Mouse (Mus musculus) frontal cortex, postnatal 25 days (tissue): Measurements from ENCODE around the gene Hivep3.
A peak's percentile ranks its signal among the peaks of the same experiment; 100 is the strongest.

Source experiments
- DNase-seq, 2 experiments: peaks; one replicate each; pipeline ENCODE4 v3.0.0; 2022; ENCODE audit warnings: low spot score in 2 of 2

Hivep3 gene

DNA sequence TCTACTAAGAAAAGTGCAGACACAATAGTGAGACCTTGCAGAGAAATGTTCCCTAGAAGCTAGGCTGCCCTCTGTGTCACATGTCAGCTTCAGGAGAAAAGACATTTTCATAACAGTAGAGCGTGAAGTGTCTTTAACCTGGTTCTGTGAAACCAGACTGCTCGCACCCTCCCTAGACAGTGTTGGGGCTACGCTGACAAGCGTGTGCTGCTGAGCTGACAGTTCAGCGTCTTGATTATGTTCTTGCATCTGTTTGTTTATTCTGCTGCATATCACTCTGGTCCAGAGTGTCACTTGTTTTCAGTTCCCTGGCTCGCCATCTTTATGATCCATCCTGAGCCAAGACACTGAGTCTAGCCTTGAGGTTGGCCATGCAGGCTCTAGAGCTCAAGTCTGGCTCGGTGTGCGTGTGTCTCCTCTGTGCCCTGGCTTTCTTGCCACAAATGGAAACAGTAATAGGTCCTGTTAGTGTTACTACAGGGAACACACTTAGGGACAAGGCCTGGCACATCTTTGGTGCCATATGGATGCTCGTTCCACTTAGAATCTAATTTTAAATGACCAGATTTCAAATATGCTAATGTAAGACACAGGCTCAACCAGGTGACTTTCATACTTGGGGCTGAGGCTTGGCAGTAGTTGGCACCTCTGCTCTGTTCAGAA lies 28.0 kb downstream of the Hivep3 start:
- DNase-seq: no peak

DNA sequence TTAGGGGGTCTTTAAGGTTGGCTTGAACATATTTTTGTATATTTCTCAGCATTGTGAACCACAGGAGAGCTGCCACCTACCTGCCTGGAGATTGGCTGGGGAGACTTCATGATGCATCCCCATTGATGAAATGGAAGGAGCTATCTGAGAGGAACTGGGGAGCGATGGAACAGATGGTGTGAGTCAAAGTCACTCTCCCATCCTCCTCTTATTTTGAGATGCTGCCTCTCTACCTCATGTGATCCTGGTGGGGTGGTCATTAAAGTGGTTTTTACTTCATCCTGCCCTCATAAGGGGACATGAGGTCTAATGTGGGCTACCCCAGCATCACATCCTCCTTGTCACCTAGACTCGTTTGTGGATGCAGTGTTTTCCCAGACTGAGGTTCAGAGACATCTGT lies 28.6 kb downstream of the Hivep3 start:
- DNase-seq: no peak

DNA sequence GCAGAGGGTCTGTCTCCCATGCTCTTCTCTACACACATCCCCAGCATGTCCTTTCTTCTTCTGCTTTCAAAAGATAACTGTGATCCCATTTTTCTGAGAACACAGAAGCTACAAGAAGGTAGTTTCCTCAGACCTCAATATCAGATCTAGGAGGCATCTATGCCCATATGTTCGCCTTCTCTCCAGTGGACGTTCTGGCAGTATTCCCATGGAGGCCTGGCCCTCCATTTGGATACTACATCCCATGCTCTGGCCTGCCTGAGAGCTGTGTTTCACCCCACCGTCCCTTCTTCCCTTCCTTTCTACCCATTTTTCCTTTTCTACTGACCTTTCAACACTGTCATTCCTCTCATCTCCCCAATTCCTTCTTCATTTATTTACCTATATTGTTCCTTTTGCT lies 34.5 kb downstream of the Hivep3 start:
- DNase-seq: no peak

DNA sequence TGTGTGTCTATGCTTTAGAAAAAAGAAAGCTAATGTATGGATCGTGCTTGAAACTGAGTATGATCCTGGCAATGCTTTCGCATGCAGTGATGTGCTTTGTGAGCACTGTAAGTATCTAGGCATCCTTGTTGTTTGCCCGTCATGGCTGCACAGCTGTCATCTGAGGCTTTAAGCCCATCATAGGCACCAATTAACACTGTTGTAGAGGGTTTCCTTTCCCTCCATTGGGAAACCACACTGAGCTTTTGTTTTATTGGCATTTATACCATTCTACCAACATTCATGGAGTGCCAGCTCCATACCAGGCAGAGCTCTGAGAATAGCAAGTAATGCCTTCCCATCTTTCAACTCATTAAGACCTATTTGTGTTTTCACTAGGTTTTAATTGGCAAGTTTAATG lies 42.3 kb downstream of the Hivep3 start:
- DNase-seq: no peak

DNA sequence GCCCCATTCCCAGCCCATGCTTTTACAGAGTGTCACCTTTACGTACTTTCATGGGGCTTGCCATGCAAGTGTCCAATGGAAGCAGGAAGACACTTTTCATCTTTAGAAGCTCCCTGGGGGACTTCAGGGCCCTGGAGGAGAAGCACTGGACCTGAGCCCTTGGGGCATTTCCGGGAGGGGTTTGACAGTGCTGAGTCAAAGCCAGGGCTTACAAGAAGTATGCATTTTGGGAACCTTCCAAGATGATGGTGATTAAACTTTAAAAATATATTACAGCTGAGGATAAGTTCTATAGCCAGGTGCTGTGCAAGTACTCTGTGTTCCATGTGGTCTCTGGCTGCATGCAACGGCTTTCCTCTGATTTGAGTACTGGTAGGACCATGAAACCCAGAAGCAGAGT lies 43.6 kb downstream of the Hivep3 start:
- DNase-seq: no peak

DNA sequence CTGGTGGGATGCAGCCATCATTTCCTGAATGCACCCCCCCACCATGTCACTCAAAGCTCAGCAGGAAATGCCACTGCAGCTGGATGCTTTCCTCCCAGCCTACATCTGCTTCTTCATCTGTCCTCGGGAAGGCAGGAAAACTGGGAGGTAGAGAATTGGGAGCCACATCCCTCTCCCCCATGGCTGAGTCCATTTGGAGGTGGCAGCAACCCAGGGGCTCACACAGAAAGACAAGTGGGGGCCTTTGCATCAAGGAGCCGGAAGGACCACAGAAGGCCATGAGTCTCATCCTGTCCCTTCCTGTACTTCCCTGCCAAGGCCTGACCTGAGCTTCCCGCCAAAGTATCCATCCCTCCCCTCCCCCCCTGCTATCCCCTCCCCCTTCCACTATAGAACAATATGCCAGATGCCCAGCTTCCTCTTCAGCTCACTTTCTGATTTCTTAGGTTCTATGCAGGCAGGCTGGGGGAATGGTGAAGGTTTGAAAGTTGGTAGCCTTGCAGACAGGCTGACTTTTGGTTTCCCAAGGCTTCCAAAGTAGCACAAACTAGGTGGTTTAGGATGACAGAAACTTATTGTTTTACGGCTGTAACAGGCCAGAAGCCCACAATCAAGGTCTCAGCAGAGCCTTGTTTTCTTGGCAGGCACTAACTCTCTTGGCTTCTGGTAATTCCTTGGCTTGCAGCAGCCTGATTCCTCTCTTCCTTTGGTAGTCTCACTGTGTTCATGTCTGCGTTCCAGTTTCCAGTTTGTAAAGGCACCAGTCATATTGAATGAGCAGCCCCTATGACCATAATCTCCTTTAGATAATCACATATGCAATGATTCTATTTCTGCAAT lies 46.2 kb downstream of the Hivep3 start:
- DNase-seq: no peak

DNA sequence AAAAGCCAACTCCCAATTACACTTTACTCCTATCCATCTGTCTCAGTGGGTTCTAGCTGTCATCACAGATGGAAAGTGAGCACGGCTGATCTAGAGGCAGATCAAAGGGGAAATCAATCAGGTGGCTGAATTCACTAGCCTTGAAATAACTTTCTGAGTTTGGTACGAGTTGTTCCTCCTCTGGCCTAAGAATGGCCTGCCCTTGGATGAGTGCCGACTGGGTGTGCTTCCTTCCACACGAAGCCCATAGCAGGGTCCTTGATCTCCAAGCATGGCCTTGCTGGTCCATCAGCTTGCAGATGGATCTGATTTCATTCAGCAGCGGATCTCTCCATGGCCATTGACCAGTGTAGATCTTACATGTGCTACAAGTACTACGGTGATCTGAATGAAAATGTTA lies 47.3 kb downstream of the Hivep3 start:
- no peak for DNase-seq

DNA sequence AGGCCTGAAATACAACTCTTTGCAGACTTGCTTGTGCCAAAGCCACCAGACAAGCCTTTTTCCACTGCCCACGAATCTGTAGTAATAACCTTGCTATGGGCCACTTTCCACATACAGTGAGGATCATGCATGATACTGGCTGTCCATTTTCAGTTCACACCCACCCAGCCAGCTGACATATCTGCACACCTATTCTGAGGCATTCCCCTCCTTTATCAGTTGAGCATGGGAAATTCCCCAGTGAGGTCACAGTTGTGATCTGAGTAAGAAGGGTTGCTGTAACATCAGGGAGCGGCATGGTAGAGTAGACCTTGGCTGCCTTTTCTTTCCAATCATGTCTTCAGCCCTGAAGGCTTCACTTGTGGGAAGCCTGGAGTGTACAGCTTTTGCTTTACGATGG lies 51.4 kb downstream of the Hivep3 start:
- no peak for DNase-seq

DNA sequence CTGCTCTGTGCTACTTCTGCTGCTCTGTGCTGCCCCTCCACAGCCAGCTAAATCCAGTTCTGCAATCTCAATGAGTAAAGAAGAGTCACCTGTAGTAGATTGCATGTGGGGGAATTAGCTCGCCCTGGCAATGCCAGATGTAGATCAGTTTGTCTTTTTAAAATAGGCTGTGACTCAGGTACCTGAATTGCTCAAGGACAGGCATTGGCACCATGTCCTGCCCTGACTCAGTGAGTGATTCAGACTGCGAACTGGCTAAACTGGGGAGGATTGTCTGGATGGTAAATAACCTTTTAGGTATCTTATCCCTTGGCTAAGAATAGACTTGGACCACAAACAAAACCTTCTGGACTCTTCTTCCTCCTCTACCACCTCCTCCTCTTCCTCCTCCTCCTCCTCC lies 52.7 kb downstream of the Hivep3 start:
- no peak for DNase-seq

DNA sequence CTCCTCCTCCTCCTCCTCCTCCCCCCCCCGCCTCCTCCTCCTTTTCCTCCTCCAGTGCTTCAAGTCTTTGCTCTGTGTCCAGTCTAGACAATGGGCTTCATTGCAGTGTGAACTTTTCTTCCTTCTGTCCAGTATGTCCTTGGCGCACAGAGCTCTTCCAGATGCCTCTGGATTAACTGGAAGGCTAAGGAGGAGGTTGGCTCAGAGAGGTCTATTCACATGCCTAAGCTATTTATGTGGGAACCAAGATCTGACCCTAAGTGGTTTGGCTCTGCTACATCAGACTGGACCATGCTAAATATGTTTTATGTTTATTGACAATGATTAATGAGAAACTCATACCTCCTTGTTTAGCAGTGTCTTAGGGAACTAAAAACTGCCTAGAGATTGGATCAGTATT lies 53.1 kb downstream of the Hivep3 start:
- no peak for DNase-seq

DNA sequence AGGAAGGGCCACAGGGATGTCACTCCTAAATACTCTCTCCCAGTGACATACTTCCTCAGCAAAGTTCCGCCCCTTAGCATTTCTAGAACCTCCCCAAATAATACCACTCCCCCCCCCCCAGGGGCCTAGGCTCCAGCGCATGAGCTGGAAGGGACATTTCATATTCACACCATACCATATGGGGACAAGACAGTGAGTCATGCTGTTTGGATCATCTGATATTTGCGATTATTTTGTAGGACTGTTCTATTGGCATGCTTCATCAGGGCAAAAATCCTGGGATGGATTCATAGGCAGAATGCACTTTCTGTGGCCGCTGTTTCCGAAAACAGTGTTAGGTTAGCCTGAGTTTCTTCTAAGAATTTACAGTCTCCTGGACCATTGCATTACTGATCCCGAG lies 55.2 kb downstream of the Hivep3 start:
- no peak for DNase-seq

DNA sequence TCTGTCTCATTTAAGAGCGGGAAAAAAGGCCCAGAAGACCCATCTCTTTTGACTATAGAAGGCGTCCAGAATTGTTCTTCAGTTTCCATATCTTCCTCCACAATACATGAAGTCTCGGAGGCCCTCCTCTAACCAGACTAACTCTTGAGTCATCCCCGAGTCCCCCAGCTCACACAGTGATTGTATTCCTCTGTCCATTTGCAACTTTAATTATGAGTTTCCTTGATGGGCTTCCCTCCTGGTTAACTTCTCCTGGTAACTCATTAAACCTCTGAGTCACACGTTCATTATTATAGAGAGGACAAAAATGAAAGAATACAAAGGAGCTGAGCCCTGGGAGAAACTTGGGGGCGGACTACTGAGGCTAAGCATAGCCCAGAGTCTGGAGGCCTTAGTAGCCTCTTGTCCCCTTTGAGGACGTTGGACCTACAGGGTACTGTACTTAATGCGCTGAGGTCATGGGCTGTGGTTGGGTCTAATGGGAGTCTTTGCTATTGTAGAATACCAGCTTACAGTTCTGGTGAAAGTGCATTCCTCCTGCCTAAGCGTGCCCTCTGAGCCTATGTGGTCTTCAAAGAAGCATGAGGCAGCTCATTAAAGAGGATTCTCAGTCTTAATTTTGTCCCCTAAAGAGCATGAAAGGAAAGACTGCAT lies 56.0 kb downstream of the Hivep3 start:
- DNase-seq: no peak

DNA sequence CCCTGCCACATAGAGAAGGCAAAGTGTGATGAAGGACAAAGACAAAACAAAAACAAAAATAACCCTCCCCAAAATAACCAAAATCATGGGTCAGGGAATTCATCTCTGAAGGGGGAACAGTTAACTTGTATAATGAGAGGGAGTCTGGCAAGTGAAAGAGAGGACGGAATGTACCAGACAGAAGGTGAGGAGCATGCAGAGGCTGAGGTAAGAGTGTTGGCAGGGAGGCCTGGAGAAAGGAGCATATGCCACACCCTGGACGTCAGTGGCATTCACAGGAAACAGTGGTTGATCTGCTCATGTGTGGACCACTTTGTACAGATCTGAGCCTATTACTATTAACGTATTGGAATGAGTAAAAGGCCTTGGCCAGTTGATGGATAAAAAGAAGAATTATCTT lies 65.3 kb downstream of the Hivep3 start:
- DNase-seq: no peak

DNA sequence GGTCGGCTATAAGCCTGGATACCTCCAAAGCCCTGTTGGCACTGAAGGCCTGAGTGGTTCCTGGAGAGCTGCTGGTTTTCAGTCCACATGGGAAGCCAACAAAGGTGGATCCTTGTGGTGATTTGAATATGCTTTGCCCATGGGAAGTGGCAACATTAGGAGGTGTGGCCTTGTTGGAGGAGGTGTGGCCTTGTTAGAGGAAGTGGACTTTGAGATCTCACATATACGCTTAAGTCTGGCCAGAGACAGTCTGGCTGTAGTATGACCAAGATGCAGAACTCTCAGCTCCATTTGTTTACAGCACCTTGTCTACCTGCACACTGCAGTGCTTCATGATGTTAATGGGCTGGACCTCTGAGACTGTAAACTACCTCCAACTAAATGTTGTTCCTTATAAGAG lies 73.0 kb downstream of the Hivep3 start:
- DNase-seq: no peak

DNA sequence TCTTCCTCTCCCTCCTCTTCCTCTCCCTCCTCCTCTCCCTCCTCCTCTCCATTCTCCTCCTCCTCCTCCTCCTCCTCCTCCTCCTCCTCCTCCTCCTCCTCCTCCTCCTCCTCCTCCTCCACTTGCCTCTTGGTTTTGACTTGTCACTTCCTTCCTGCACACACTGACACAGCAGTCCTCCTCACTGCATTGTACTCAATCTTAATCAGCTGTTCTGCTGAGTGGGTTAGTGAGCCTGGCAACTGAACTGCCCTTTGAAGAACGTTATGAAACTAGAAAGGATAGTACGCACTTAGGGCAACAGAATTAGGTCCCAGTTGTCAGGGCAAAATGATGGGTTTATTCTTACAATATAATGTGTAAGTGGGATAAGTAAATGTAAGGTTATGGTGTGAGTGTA lies 73.8 kb downstream of the Hivep3 start:
- no peak for DNase-seq

DNA sequence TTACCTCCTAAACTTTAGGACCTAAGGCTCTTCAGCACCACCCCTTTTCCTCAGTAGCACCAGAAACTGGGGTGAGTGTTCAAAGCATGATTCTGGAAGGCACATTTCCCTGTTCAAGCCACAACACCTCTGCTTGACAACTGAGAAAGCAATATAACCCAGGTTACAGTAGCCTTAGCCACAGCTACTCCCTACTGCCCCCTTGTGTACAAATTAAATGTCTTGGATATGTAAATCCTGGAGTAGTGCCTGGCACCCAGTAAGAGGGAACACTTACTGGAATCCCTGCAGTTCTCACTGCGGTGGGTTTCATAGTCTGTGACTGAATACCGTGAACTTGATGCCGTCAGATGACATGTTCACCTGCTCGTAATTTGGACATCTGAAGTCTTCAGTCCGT lies 75.7 kb downstream of the Hivep3 start:
- no peak for DNase-seq

DNA sequence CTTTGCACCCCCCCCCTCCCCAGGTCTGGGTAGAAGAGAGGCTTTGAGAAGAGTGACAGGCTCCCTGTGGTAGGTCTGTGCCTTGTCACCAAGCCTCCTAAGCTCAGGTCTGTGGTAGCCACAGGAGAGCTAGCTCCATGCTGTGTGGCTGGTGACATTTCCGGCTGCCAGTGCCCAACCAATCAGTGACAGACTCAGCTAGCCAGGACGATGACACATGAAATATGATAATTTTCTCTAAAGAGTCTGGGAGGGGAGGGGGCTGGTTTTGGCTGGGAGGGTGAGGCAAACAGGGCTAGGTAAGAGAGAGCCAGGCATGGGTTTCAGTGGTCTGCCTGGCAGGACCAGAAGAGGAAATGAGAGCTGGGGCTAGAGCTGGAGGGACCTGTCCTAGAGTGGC lies 79.2 kb downstream of the Hivep3 start:
- DNase-seq: peak in 1 of 2 experiments; percentile 28

DNA sequence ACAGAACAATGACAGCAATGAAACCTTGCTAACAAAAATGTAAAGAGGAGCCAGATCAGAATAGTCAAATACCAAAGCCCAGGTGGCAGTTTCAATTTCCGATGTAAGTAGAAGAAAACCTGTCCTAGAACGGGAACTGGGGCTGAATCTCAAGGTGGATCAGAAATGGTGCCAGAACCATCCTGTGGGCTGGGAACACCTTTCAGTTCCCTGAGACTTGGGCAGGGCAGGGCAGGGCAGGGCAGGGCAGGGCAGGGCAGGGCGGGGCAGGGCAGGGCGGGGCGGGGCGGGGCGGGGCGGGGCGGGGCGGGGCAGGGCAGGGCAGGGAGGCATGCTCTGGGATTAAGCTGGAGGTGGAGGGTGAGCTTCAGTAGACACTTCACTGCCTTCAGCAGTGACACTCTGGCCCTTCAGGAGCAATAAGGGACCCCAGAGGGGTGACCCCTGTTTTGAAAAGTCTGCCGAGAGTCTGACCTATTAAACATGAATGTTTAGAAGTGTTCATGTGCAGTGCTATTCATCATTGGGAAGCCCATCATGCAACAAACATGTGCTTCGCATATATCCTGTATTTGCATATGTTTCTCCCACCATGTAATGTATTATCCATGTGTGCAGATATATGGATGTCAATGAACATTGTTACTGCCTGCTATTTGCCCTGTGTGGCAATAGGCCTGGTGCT lies 80.1 kb downstream of the Hivep3 start:
- no peak for DNase-seq

DNA sequence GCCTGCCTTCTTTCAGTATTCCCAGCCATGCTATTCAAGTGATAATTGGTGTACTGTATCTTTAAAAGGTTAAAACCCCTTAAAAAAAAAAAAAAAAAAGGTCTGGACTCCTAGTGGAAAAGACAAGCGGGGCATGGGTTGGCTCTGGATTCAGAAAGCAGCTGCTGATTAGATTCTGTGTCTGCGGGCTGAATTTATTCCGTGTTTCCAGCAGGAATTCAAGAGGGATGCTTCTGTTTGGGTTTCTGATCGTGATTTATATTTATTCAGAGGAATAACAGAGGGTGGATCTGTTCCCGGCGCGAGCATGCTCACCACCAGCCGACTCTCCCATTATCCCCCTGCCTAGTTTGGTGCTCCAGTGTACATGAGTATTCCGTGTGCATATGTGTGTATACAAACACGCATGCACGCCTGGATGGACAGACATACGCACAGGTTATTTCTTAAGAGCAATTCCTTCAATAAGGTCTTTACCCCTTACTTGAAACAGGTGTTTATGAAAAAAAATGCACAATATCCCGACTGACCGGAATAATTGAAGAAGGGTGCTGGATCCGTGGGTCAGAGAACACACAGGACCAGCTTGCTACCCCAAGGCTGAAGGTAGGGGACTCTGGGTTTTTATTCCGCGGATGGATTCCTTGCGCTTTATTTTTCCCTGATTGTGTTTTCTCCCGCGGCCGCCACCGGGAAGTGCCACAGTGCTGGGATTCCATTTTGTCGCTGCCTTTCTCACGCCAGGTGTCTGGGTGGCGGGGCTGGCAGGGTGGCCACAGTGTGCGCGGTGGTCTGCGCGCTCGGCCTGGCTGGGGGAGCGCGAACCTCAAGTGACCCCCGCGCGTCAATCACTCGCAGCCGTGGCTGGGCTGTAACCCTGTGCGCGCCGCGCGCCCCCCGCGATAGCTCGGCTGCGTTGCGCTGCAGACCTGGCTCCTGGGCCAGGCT lies 80.9 kb downstream of the Hivep3 start:
- peak in 1 of 2 experiments; percentile 54 for DNase-seq

DNA sequence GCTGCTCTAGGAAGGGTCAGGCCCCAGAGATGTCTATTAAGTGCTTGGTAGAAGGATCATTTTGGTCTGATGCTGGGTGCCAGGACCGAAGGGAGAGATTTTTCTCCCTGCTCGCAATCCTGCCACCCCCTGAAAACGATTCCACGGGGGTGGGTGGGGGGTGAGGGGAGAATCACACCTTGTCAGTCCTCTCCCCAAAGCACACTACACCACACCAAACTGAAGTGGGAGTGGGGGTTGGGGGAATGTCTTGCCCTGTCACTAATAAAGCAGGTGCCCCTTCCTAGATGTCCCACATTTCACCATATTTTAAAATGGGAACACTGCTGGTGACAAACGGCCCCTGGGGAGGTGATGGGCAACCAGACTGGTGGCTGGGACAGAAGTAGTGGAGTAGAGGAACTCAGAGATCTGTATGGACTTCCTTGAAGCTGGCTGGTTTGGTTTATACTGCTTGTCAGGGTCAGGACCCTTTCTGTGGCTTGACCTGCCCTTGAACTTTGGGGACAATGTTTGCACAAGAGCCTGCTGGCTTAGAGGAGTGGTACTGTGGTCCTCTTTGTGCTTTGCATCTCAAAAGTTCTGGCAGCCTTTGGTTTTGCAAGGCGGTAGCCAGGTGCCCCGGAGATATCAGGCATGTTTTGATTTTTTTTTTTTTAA lies 81.7 kb downstream of the Hivep3 start:
- DNase-seq: no peak

DNA sequence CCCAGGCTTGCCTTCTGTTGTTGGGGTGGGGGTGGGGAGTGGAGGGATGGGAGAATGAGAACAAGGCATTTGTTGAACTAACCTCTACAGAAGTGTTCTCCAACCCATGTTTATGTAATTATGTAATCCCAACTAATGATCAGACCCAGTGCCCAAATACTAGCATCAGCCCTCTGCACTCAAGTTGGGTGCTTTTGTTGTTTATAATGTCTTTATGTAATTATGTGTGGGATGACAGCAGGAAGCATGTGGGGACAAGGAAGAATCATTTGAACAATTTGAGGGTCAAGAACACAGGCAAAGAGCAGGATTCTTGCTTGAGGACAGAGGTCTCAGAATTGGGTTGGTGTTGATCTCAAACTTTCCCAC lies 82.2 kb downstream of the Hivep3 start:
- DNase-seq: no peak
